Mouse (Mus musculus): ENCODE data around the gene Arhgef11.

DNA sequence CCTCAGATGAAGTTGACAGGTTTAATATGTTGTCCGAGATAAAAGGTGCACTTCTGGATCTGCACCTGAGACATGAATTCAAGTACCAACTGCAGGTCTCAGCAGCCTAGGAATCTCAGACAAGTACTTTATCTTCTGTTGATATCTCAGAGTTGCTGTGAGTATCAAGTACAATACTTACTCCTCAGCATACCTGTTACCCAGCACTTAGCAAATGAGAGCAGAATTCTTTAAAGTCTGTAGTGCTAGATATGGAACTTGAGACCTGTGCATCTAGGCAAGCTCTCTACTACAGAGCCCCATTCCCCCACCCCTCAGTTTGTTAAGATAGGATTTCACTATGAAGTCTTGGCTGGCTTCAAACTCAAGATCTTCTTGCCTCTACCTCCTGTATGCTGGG, 43.9 kb downstream of the Arhgef11 start:
- TF ChIP-seq CTCF (IDR thresholded peaks at IDR 0.05; ENCODE audit: extremely low read depth, insufficient read length, insufficient replicate concordance, low read depth, low read length) (no peak), POLR2A (IDR thresholded peaks at IDR 0.05; ENCODE audit: low read depth, low read length) (no peak)
